Mouse (Mus musculus): ENCODE results near the gene Taok3. TPM values are rescaled to one million over a fixed set of nuclear protein-coding genes. Genes with fewer than 3 reads are reported as not detected.

Taok3 gene
- polyA plus RNA-seq, 1 experiment = 11.1 TPM

DNA sequence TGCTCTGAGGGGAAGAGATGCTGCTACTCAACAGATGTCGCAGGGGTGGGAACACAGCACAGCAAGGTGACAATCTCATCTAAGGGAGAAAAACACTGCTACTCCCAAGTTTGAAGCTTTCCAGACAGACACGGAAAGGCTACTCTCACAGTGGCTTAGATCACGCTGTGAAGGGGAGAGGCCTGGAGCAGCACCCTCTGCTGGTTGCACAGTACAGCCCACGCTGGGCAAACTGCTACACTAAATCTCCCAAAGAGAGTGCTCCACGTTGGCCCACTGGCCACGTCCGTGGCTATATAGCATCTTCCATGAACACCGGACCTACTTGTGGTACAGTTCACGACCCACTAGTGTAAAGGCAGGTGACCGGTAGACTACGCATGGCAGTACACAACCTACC is 20.2 kb upstream of the Taok3 start:
- no peak for DNase-seq
- no peaks in the 10 kb centered on the region for H3K4me1 ChIP-seq (ENCODE audit: control insufficient read depth, insufficient read depth, low read length)
- no peak overlapping the region for H3K4me3 ChIP-seq (ENCODE audit: insufficient read depth, low read depth, low read length)
- H3K27me3 ChIP-seq (replicated peaks; ENCODE audit: control insufficient read depth, insufficient read depth, low read length) = no peaks in the 10 kb centered on the region
- WGBS = 84% methylated on average over 11 of the region's 11 CpGs
- no peak for TF ChIP-seq POLR2A (IDR thresholded peaks at IDR 0.05; ENCODE audit: low read depth, low read length)
- TF ChIP-seq CTCF (conservative IDR thresholded peaks at IDR 0.05; ENCODE audit: insufficient read depth, insufficient read length, low read depth, low read length) = peak; percentile 33; the same call in 1 of the 2 replicates
- no peak overlapping the region for H3K27ac ChIP-seq (ENCODE audit: insufficient read depth, low read depth, low read length)
- H3K36me3 ChIP-seq (ENCODE audit: control insufficient read depth, insufficient read depth, low read length) = no peaks in the 10 kb centered on the region

GRCm38 (mm10) chr5:117103194-117103929 is 16.6 kb upstream of the Taok3 start:
- H3K36me3 ChIP-seq (ENCODE audit: control insufficient read depth, insufficient read depth, low read length) = no peaks in the 10 kb centered on the region

DNA sequence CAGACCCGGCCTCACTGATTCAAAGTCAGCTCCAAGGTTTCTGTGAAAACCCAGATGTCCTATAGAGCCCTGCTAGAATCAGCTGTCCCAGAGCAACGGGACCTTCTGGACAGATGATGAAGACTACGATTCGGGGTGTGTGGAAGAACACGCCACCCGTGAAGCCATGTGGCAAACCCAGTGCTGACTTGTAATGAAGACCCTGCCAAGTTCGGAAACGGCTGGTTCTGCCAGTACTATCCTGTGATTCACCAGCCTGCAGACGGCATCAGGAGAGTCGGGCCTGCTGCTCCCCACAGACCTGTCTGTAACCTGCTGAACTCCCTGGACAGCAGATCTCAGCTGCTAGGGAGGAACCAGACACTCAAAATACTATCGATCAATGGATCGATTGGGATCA is 15.6 kb upstream of the Taok3 start:
- H3K27ac ChIP-seq (ENCODE audit: insufficient read depth, low read depth, low read length) = no peak overlapping the region
- TF ChIP-seq POLR2A (IDR thresholded peaks at IDR 0.05; ENCODE audit: low read depth, low read length) (no peak), CTCF (conservative IDR thresholded peaks at IDR 0.05; ENCODE audit: insufficient read depth, insufficient read length, low read depth, low read length) (no peak)
- DNase-seq = no peak
- 95% methylated on average over 12 of the region's 12 CpGs for WGBS
- no peaks in the 10 kb centered on the region for H3K36me3 ChIP-seq (ENCODE audit: control insufficient read depth, insufficient read depth, low read length)
- no peaks in the 10 kb centered on the region for H3K4me1 ChIP-seq (ENCODE audit: control insufficient read depth, insufficient read depth, low read length)
- no peaks in the 10 kb centered on the region for H3K27me3 ChIP-seq (replicated peaks; ENCODE audit: control insufficient read depth, insufficient read depth, low read length)
- no peak overlapping the region for H3K4me3 ChIP-seq (ENCODE audit: insufficient read depth, low read depth, low read length)

More at GRCm38 (mm10) chr5:117103194-117103929, 16.6 kb upstream of the Taok3 start:
- no peak for DNase-seq
- Histone ChIP-seq H3K27me3 (replicated peaks; ENCODE audit: control insufficient read depth, insufficient read depth, low read length) (no peaks in the 10 kb centered on the region), H3K4me3 (ENCODE audit: insufficient read depth, low read depth, low read length) (no peak overlapping the region), H3K4me1 (ENCODE audit: control insufficient read depth, insufficient read depth, low read length) (no peaks in the 10 kb centered on the region), H3K27ac (ENCODE audit: insufficient read depth, low read depth, low read length) (no peak overlapping the region)
- TF ChIP-seq POLR2A (IDR thresholded peaks at IDR 0.05; ENCODE audit: low read depth, low read length) (no peak), CTCF (conservative IDR thresholded peaks at IDR 0.05; ENCODE audit: insufficient read depth, insufficient read length, low read depth, low read length) (no peak)
- 92% methylated on average over 20 of the region's 20 CpGs for WGBS

- no peaks in the 10 kb centered on the region for H3K36me3 ChIP-seq (ENCODE audit: control insufficient read depth, insufficient read depth, low read length)
- no peaks in the 10 kb centered on the region for H3K4me1 ChIP-seq (ENCODE audit: control insufficient read depth, insufficient read depth, low read length)
- H3K4me3 ChIP-seq (ENCODE audit: insufficient read depth, low read depth, low read length) = no peak overlapping the region
- no peaks in the 10 kb centered on the region for H3K27me3 ChIP-seq (replicated peaks; ENCODE audit: control insufficient read depth, insufficient read depth, low read length)
- 86% methylated on average over 9 of the region's 9 CpGs for WGBS
- no peak overlapping the region for H3K27ac ChIP-seq (ENCODE audit: insufficient read depth, low read depth, low read length)
- TF ChIP-seq POLR2A (IDR thresholded peaks at IDR 0.05; ENCODE audit: low read depth, low read length) = no peak
- no peak for TF ChIP-seq CTCF (conservative IDR thresholded peaks at IDR 0.05; ENCODE audit: insufficient read depth, insufficient read length, low read depth, low read length)
- DNase-seq = no peak
Observed at GRCm38 (mm10) chr5:117105761-117106160, 14.2 kb upstream of the Taok3 start.

DNA sequence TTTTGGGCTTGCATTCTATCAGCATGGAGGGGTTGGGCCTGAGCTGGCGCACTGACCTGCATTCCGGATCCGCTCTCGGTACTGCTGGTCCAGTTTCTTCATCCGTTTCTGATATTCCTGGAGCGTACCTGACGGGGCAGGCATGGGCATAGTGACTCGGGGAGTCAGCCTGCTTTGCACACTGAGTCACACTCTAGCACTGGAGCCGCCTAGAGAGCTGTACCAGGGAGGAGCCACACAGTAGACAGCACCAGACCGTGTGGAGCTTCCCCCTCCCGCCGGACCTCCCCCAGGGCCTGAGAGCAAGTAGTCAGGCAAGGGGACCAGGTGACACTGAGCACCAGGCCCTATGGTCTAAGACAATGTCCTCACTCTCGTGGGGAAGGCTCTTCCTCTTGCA is 11.6 kb upstream of the Taok3 start:
- Histone ChIP-seq H3K36me3 (ENCODE audit: control insufficient read depth, insufficient read depth, low read length) (no peaks in the 10 kb centered on the region), H3K27me3 (replicated peaks; ENCODE audit: control insufficient read depth, insufficient read depth, low read length) (no peaks in the 10 kb centered on the region), H3K4me1 (ENCODE audit: control insufficient read depth, insufficient read depth, low read length) (no peaks in the 10 kb centered on the region), H3K4me3 (ENCODE audit: insufficient read depth, low read depth, low read length) (no peak overlapping the region), H3K27ac (ENCODE audit: insufficient read depth, low read depth, low read length) (no peak overlapping the region)
- TF ChIP-seq POLR2A (IDR thresholded peaks at IDR 0.05; ENCODE audit: low read depth, low read length) (no peak), CTCF (conservative IDR thresholded peaks at IDR 0.05; ENCODE audit: insufficient read depth, insufficient read length, low read depth, low read length) (no peak)
- DNase-seq = no peak
- WGBS = 92% methylated on average over 13 of the region's 13 CpGs

DNA sequence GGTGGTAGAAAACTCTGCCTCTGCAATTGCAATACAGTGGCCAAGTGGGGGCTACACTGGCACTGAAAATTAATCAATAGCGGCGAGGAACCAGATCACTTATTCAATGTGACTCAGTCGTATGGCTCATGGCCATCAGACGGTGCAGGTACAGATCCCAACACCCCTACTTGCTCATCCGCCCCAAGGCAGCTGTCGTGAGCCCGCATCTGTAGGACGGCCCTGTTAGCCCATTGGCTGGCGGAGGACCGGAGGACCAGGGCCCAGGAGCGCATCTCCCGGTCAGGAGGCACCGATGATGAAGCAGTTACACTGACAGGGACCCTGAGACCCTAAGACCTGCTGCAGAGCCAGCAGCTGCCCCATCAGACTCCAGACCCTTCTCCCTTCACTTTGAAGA is 11.2 kb upstream of the Taok3 start:
- no peaks in the 10 kb centered on the region for H3K4me1 ChIP-seq (ENCODE audit: control insufficient read depth, insufficient read depth, low read length)
- no peaks in the 10 kb centered on the region for H3K36me3 ChIP-seq (ENCODE audit: control insufficient read depth, insufficient read depth, low read length)
- H3K27ac ChIP-seq (ENCODE audit: insufficient read depth, low read depth, low read length) = no peak overlapping the region
- DNase-seq = no peak
- no peak overlapping the region for H3K4me3 ChIP-seq (ENCODE audit: insufficient read depth, low read depth, low read length)
- WGBS = 97% methylated on average over 13 of the region's 13 CpGs
- TF ChIP-seq CTCF (conservative IDR thresholded peaks at IDR 0.05; ENCODE audit: insufficient read depth, insufficient read length, low read depth, low read length) (no peak), POLR2A (IDR thresholded peaks at IDR 0.05; ENCODE audit: low read depth, low read length) (no peak)
- no peaks in the 10 kb centered on the region for H3K27me3 ChIP-seq (replicated peaks; ENCODE audit: control insufficient read depth, insufficient read depth, low read length)

DNA sequence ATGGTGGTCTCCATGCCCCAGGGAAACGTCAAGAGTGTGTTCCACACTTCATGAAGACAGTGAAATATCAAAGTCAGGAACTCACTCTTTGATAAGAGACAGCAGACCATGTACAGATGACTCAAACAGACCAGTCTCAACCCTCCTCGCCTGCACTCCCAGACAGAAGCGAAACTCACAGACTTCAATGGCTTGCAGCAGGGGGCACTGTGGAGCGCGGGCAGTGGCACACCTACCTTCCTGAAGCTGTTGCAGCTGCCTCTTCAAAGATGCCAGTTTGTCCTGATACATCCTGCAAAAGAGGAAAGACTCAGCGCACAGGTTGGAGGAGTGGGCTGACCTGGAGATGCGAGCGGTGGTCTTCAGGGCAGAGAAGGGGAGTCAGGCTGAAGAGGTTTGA is 10.4 kb upstream of the Taok3 start:
- no peaks in the 10 kb centered on the region; the same call in 1 of the 2 replicates for H3K4me1 ChIP-seq (ENCODE audit: control insufficient read depth, insufficient read depth, low read length)
- DNase-seq = no peak
- no peaks in the 10 kb centered on the region for H3K36me3 ChIP-seq (ENCODE audit: control insufficient read depth, insufficient read depth, low read length)
- TF ChIP-seq POLR2A (IDR thresholded peaks at IDR 0.05; ENCODE audit: low read depth, low read length) (no peak), CTCF (conservative IDR thresholded peaks at IDR 0.05; ENCODE audit: insufficient read depth, insufficient read length, low read depth, low read length) (peak; percentile 44)
- H3K27me3 ChIP-seq (replicated peaks; ENCODE audit: control insufficient read depth, insufficient read depth, low read length) = no peaks in the 10 kb centered on the region
- no peak overlapping the region for H3K27ac ChIP-seq (ENCODE audit: insufficient read depth, low read depth, low read length)
- no peak overlapping the region for H3K4me3 ChIP-seq (ENCODE audit: insufficient read depth, low read depth, low read length)
- WGBS = 87% methylated on average over 8 of the region's 8 CpGs

All from kidney, adult 2 months (tissue).